Mouse (Mus musculus): ENCODE measurements around the gene Dusp9.

DNA sequence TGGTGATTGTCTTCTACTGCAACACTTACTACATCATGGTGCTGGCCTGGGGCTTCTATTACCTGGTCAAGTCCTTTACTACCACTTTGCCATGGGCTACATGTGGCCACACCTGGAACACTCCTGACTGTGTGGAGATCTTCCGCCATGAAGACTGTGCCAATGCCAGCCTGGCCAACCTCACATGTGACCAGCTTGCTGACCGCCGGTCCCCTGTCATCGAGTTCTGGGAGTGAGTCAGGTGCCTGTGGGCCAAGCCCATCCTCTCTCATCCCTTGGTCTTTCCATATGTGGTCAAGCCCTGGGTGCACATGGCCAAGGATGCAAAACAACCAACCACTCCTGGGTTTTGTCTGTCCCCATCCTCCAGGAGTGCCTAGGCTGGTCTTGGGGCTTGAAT is 37.4 kb downstream of the Dusp9 start:
- TF ChIP-seq CTCF (IDR thresholded peaks at IDR 0.05; ENCODE audit: low read depth) (no peak), EP300 (IDR thresholded peaks at IDR 0.05; ENCODE audit: low read depth) (no peak)
